Mouse (Mus musculus): ENCODE results near the gene P2rx5. TPM values are rescaled to one million over a fixed set of nuclear protein-coding genes. Genes with fewer than 3 reads are reported as not detected.

Gene P2rx5
- polyA plus RNA-seq, 1 experiment from 2014 or later = 0.93 TPM

DNA sequence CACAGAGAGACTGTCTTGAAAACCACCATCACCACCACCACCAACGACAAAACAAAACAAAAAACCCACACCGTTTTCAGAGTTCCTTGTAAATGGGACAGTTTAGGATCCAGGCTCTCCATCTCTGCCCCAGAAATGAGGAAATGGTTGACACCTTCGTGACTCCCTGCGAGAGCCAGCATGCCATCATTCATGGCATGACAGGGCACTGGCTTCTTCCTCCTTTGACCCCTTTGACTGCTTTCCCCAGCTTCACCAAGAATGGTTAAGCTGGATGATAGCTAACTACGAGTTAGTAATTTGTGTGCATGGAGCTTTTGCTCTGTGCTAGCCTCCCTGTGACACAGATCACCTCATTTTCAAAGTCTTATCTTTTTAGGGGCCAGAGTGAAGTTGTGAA, 2.1 kb downstream of the P2rx5 start:
- no peak overlapping the region for H3K4me3 ChIP-seq (ENCODE audit: low read depth, low read length)
- no peak overlapping the region for H3K9ac ChIP-seq (ENCODE audit: low read length)
- H3K4me2 ChIP-seq (ENCODE audit: low read length) = no peak overlapping the region
- H3K4me1 ChIP-seq (ENCODE audit: control insufficient read depth, insufficient read depth, low read length) = no peaks in the 10 kb centered on the region
- no peak overlapping the region for H3K27ac ChIP-seq (ENCODE audit: low read depth, low read length)
- ATAC-seq (no peak), DNase-seq (ENCODE audit: low spot score) (no peak)
- H3K27me3 ChIP-seq (replicated peaks; ENCODE audit: control insufficient read depth, insufficient read depth, low read length) = peaks cover 20% of the 10 kb centered on the region; the same call in 1 of the 2 replicates
- 85% methylated on average over 5 of the region's 5 CpGs for WGBS
- no peaks in the 10 kb centered on the region for H3K36me3 ChIP-seq (ENCODE audit: control insufficient read depth, insufficient read depth, low read length)
- H3K9me3 ChIP-seq (replicated peaks; ENCODE audit: control insufficient read depth, low read length) = no peaks in the 10 kb centered on the region

DNA sequence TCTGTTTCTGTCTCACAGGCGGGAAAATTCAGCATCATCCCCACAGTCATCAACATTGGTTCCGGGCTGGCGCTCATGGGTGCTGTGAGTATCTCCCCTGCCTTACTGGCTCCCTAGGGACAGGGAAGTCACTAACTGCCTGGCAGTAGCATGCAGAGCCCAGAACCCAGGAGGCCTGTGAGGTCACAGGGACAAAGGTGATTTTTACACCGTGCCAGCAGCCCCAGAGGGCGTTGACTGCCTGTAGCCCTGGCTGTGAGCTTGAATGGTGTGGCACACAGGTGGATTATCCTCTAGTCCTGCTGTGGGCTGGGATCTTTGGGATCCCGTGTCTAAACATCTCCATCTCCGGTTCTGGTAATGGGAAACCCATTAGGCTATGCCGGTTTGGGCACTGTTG, 7.8 kb downstream of the P2rx5 start:
- WGBS = 85% methylated on average over 8 of the region's 8 CpGs

GRCm38 (mm10) chr11:73168576-73168975, 8.4 kb downstream of the P2rx5 start:
- no peak for DNase-seq (ENCODE audit: low spot score)
- Histone ChIP-seq H3K9ac (ENCODE audit: low read length) (no peak overlapping the region), H3K4me3 (ENCODE audit: low read depth, low read length) (no peak overlapping the region), H3K27ac (ENCODE audit: low read depth, low read length) (no peak overlapping the region), H3K36me3 (ENCODE audit: control insufficient read depth, insufficient read depth, low read length) (peaks cover 16% of the 10 kb centered on the region), H3K4me1 (ENCODE audit: control insufficient read depth, insufficient read depth, low read length) (no peaks in the 10 kb centered on the region), H3K27me3 (replicated peaks; ENCODE audit: control insufficient read depth, insufficient read depth, low read length) (no peaks in the 10 kb centered on the region), H3K4me2 (ENCODE audit: low read length) (no peak overlapping the region), H3K9me3 (replicated peaks; ENCODE audit: control insufficient read depth, low read length) (no peaks in the 10 kb centered on the region)
- no peak for ATAC-seq
- WGBS = 79% methylated on average over 6 of the region's 6 CpGs

More for the DNA sequence above, 7.8 kb downstream of the P2rx5 start:
- H3K36me3 ChIP-seq (ENCODE audit: control insufficient read depth, insufficient read depth, low read length) = peaks cover 14% of the 10 kb centered on the region
- no peak overlapping the region for H3K4me2 ChIP-seq (ENCODE audit: low read length)
- no peaks in the 10 kb centered on the region for H3K27me3 ChIP-seq (replicated peaks; ENCODE audit: control insufficient read depth, insufficient read depth, low read length)
- H3K9me3 ChIP-seq (replicated peaks; ENCODE audit: control insufficient read depth, low read length) = no peaks in the 10 kb centered on the region
- no peaks in the 10 kb centered on the region for H3K4me1 ChIP-seq (ENCODE audit: control insufficient read depth, insufficient read depth, low read length)
- H3K27ac ChIP-seq (ENCODE audit: low read depth, low read length) = no peak overlapping the region
- H3K9ac ChIP-seq (ENCODE audit: low read length) = no peak overlapping the region
- DNase-seq (ENCODE audit: low spot score) (no peak), ATAC-seq (no peak)
- no peak overlapping the region for H3K4me3 ChIP-seq (ENCODE audit: low read depth, low read length)

- H3K9ac ChIP-seq (ENCODE audit: low read length) = no peak overlapping the region
- no peak overlapping the region for H3K4me2 ChIP-seq (ENCODE audit: low read length)
- H3K4me3 ChIP-seq (ENCODE audit: low read depth, low read length) = no peak overlapping the region
- no peaks in the 10 kb centered on the region for H3K4me1 ChIP-seq (ENCODE audit: control insufficient read depth, insufficient read depth, low read length)
- peaks cover 21% of the 10 kb centered on the region for H3K36me3 ChIP-seq (ENCODE audit: control insufficient read depth, insufficient read depth, low read length)
- peak; percentile 68 for DNase-seq (ENCODE audit: low spot score)
- no peak overlapping the region for H3K27ac ChIP-seq (ENCODE audit: low read depth, low read length)
- WGBS = 38% methylated on average over 4 of the region's 4 CpGs
- H3K9me3 ChIP-seq (replicated peaks; ENCODE audit: control insufficient read depth, low read length) = no peaks in the 10 kb centered on the region
- ATAC-seq = no peak
- H3K27me3 ChIP-seq (replicated peaks; ENCODE audit: control insufficient read depth, insufficient read depth, low read length) = no peaks in the 10 kb centered on the region
Observed at GRCm38 (mm10) chr11:73169231-73169630, 9.0 kb downstream of the P2rx5 start.

DNA sequence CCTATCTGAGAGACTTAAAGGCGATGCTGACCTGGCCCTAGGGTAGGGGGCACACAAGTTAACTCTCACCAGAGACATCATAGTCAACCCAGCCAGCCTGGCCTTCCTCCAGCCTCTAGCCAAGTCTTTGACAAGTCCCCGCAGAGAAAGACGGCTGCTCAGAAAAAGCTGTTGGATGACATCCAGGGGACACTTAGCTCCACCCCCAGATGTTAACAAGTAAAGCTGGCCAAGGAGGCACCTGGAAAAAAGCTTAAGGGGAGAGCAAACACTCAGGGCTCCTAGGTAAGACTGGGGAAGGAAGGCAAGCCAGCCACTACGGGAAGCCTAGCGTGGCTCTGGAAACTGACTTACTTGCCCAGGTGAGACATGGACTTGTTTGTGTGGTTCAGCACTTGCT, 12.0 kb downstream of the P2rx5 start:
- H3K4me1 ChIP-seq (ENCODE audit: control insufficient read depth, insufficient read depth, low read length) = peaks cover 14% of the 10 kb centered on the region
- H3K4me2 ChIP-seq (ENCODE audit: low read length) = no peak overlapping the region
- H3K9me3 ChIP-seq (replicated peaks; ENCODE audit: control insufficient read depth, low read length) = no peaks in the 10 kb centered on the region
- H3K27me3 ChIP-seq (replicated peaks; ENCODE audit: control insufficient read depth, insufficient read depth, low read length) = no peaks in the 10 kb centered on the region
- peaks cover 26% of the 10 kb centered on the region for H3K36me3 ChIP-seq (ENCODE audit: control insufficient read depth, insufficient read depth, low read length)
- H3K9ac ChIP-seq (ENCODE audit: low read length) = no peak overlapping the region
- WGBS = 59% methylated on average over 5 of the region's 5 CpGs
- H3K4me3 ChIP-seq (ENCODE audit: low read depth, low read length) = no peak overlapping the region
- ATAC-seq (no peak), DNase-seq (ENCODE audit: low spot score) (peak; percentile 12)
- H3K27ac ChIP-seq (ENCODE audit: low read depth, low read length) = no peak overlapping the region

DNA sequence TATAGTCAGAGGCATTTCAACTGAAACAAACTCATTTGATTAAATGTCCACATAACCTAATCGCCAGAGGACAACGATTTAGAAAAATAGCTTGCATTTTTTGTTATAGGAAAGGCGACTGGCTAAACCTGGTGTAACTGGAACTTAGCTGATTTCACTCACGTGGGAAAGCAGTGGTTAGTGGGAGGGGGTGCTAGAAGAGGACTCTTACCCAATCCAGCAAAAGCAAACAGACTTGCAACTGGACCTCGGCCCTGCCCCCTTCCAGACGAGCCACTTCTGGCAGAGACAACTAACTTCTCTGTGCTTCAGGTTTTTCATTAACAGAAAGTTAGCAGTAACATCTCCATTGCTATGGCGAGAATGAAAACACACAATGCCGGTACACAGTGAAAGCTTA, 15.4 kb downstream of the P2rx5 start:
- Histone ChIP-seq H3K4me2 (ENCODE audit: low read length) (peak overlapping the region; percentile 82), H3K27me3 (replicated peaks; ENCODE audit: control insufficient read depth, insufficient read depth, low read length) (no peaks in the 10 kb centered on the region), H3K27ac (ENCODE audit: low read depth, low read length) (no peak overlapping the region), H3K4me1 (ENCODE audit: control insufficient read depth, insufficient read depth, low read length) (peaks cover 23% of the 10 kb centered on the region), H3K9ac (ENCODE audit: low read length) (peak overlapping the region; percentile 86), H3K36me3 (ENCODE audit: control insufficient read depth, insufficient read depth, low read length) (peaks cover 26% of the 10 kb centered on the region), H3K4me3 (ENCODE audit: low read depth, low read length) (peak overlapping the region; percentile 93), H3K9me3 (replicated peaks; ENCODE audit: control insufficient read depth, low read length) (no peaks in the 10 kb centered on the region)
- no peak for DNase-seq (ENCODE audit: low spot score)
- WGBS = 51% methylated on average over 8 of the region's 8 CpGs
- no peak for ATAC-seq

DNA sequence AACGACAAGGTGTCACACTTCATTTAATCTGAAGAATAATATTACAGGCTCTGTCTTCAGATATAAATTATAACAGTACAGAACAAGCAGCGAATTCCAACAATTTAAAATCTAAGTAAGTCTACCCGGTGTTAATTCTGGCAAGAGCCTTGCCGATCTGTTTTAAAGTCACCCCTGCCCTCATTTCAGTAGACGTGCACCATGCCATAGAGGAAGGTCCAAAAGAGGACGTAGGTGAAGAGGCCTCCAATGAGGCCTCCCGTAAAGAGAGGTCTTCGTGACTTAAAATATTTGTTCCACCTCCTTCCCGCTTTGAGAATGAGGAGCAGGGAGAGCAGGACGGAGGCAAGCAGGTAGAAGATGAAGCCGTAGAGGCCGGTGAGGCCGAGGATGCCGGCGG, 16.0 kb downstream of the P2rx5 start:
- Histone ChIP-seq H3K27me3 (replicated peaks; ENCODE audit: control insufficient read depth, insufficient read depth, low read length) (no peaks in the 10 kb centered on the region), H3K27ac (ENCODE audit: low read depth, low read length) (peak overlapping the region; percentile 71), H3K9me3 (replicated peaks; ENCODE audit: control insufficient read depth, low read length) (no peaks in the 10 kb centered on the region), H3K4me1 (ENCODE audit: control insufficient read depth, insufficient read depth, low read length) (peaks cover 23% of the 10 kb centered on the region), H3K4me2 (ENCODE audit: low read length) (peak overlapping the region; percentile 82), H3K36me3 (ENCODE audit: control insufficient read depth, insufficient read depth, low read length) (peaks cover 23% of the 10 kb centered on the region), H3K4me3 (ENCODE audit: low read depth, low read length) (peak overlapping the region; percentile 93), H3K9ac (ENCODE audit: low read length) (peak overlapping the region; percentile 86)
- DNase-seq (ENCODE audit: low spot score) = no peak
- 2% methylated on average over 15 of the region's 15 CpGs for WGBS
- no peak for ATAC-seq

DNA sequence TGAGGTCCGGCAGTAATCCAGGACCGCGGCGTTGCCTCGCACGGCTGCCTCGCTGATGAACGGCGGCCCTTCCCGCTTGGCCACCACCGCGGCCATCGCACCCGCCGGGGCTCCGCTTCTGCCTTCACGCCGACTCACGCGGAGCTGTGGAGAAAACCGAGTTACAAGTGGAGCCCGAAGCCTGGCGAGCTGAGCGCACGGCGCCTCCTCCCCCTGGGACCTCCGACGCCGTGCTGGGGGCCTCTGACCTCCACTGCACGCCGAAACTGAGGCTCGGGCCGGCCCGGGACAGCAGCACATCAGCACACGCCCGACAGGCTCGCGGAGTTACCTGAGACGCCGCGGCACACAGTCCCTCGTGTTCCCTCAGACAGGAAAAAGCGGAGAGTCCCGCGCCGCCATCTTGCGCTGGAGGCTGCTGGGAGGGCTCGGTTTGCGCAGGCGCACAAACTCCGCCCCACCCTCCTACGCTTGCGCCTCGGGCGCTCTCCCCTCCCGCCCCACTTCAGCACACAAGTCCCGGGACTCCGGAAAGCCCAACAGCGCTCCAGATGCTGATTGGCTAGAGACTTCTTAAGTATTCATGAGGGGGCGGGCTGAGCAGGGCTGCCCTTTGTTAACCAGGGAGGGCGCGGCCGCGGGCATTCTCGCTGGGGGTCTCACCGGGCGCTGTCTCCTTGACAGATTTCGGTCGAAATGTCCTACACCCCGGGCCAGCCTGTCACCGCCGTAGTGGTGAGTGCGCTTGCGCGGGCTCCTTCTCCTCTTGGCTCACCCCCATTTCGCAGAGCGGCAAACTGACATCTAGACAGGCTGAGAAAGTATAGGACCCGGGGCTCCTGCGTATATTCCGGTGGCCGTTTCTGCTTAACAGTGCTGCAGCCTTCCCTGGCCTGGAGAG, 16.6 kb downstream of the P2rx5 start, which contains the start of the genes Emc6 and Tax1bp3:
TSS of gene Emc6 (minus strand) at position 430 of the 901 bp plus-strand sequence.
TSS of gene Tax1bp3 (plus strand) at position 476 of the 901 bp plus-strand sequence.
- Histone ChIP-seq H3K4me1 (ENCODE audit: control insufficient read depth, insufficient read depth, low read length) (peaks cover 23% of the 10 kb centered on the region), H3K9me3 (replicated peaks; ENCODE audit: control insufficient read depth, low read length) (no peaks in the 10 kb centered on the region), H3K27me3 (replicated peaks; ENCODE audit: control insufficient read depth, insufficient read depth, low read length) (no peaks in the 10 kb centered on the region), H3K27ac (ENCODE audit: low read depth, low read length) (peak within 1 kb of the TSS; percentile 86), H3K9ac (ENCODE audit: low read length) (peak within 1 kb of the TSS; percentile 88), H3K4me3 (ENCODE audit: low read depth, low read length) (peak within 1 kb of the TSS; percentile 93), H3K36me3 (ENCODE audit: control insufficient read depth, insufficient read depth, low read length) (peaks cover 17% of the 10 kb centered on the region; the same call in 1 of the 2 replicates), H3K4me2 (ENCODE audit: low read length) (peak within 1 kb of the TSS; percentile 82)
- DNase-seq (ENCODE audit: low spot score) (peak; percentile 99), ATAC-seq (peak; percentile 98)
- WGBS = under 1% methylated on average over 76 of the region's 81 CpGs

DNA sequence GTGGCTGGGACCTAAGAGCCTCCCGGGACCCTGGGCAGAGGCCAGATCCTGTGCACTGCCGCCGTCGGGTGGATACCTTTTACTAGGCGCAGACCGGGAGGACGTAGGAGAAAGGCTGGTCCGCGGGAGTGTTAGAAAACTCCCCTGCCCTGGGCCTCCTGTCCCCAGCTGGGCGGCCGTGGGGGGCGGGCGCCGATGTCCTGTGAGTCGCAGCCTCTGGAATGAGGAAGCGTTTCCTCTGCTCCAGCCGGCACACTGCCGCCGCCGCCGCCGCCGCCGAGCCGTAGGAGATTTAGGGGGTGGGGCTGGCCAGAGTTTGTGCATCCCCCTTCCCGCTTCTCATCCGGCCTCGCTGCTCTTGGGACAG, 17.3 kb downstream of the P2rx5 start:
- Histone ChIP-seq H3K27me3 (replicated peaks; ENCODE audit: control insufficient read depth, insufficient read depth, low read length) (no peaks in the 10 kb centered on the region), H3K4me3 (ENCODE audit: low read depth, low read length) (peak overlapping the region; percentile 93), H3K4me2 (ENCODE audit: low read length) (peak overlapping the region; percentile 64), H3K36me3 (ENCODE audit: control insufficient read depth, insufficient read depth, low read length) (peaks cover 19% of the 10 kb centered on the region), H3K27ac (ENCODE audit: low read depth, low read length) (peak overlapping the region; percentile 86), H3K4me1 (ENCODE audit: control insufficient read depth, insufficient read depth, low read length) (peaks cover 23% of the 10 kb centered on the region), H3K9ac (ENCODE audit: low read length) (peak overlapping the region; percentile 88), H3K9me3 (replicated peaks; ENCODE audit: control insufficient read depth, low read length) (no peaks in the 10 kb centered on the region)
- ATAC-seq = peak; percentile 52
- peak; percentile 52 for DNase-seq (ENCODE audit: low spot score)
- under 1% methylated on average over 28 of the region's 28 CpGs for WGBS

Data from forebrain, embryonic 14.5 days (tissue).